Mouse (Mus musculus) CH12.LX (cell line): ENCODE data around the gene Cdhr5. TPM values are rescaled to one million over a fixed set of nuclear protein-coding genes. Genes with fewer than 3 reads are reported as not detected.

Experiments
- DNase-seq: peaks from one replicate; pipeline ENCODE4 v3.0.0-alpha.2; 2013; ENCODE audit errors: extremely low read depth
- H3K27ac ChIP-seq: 2 replicates; pipeline ENCODE4 v1.5.1; 2012; ENCODE audit warnings: low read depth, mild to moderate bottlenecking, control low read depth, moderate library complexity; ENCODE audit not compliant: insufficient read depth
- H3K27me3 ChIP-seq: replicated peaks from 2 replicates; pipeline ENCODE3; 2012; ENCODE audit warnings: inconsistent platforms
- H3K36me3 ChIP-seq, 2 experiments: replicated peaks in 1 of 2; 2 replicates each; pipeline versions ENCODE3 to v1.6.1; 2012; ENCODE audit warnings: inconsistent platforms in 1 of 2, low read length in 1 of 2, mild to moderate bottlenecking in 1 of 2, mixed read lengths in 1 of 2, moderate library complexity in 1 of 2; ENCODE audit not compliant: control insufficient read depth in 1 of 2, insufficient read depth in 1 of 2
- H3K4me1 ChIP-seq, 2 experiments: 2 replicates each; pipeline ENCODE4 v1.6.1; 2012; ENCODE audit warnings: inconsistent platforms in 1 of 2, moderate library complexity in 1 of 2; ENCODE audit not compliant: insufficient read depth in 2 of 2, control insufficient read depth in 1 of 2
- H3K4me2 ChIP-seq: 2 replicates; pipeline ENCODE4 v1.6.1; 2012; ENCODE audit warnings: low read depth, mild to moderate bottlenecking, control low read depth; ENCODE audit not compliant: poor library complexity, insufficient read depth, severe bottlenecking
- H3K4me3 ChIP-seq, 3 experiments: fragments of 150-350 bp in 1 of 3; sonication (generic) in 1 of 3; replicated peaks in 1 of 3; 2 replicates each; pipeline versions ENCODE3 to v1.5.1; 2011 to 2012; ENCODE audit warnings: low read depth in 2 of 3, low read length in 2 of 3, mild to moderate bottlenecking in 2 of 3, moderate library complexity in 2 of 3, control low read depth in 1 of 3, improper control_type of control experiment in 1 of 3, inconsistent platforms in 1 of 3, mixed read lengths in 1 of 3; ENCODE audit not compliant: poor library complexity in 1 of 3
- H3K79me2 ChIP-seq: replicated peaks from 2 replicates; pipeline ENCODE4 v1.6.1; 2012; ENCODE audit warnings: mild to moderate bottlenecking, moderate library complexity; ENCODE audit not compliant: control insufficient read depth, poor library complexity, insufficient read depth, severe bottlenecking; ENCODE audit errors: extremely low read depth
- H3K9ac ChIP-seq: 2 replicates; pipeline ENCODE4 v1.6.1; 2012; ENCODE audit warnings: low read depth, mild to moderate bottlenecking, control low read depth, moderate library complexity; ENCODE audit not compliant: insufficient read depth
- H3K9me3 ChIP-seq: replicated peaks from 2 replicates; pipeline ENCODE3; 2012; ENCODE audit warnings: low read length, inconsistent platforms, mixed read lengths
- BHLHE40 ChIP-seq: IDR thresholded peaks from 2 replicates; pipeline ENCODE4 v1.6.1; 2011; ENCODE audit warnings: mild to moderate bottlenecking, low read depth, low read length, improper control_type of control experiment
- CHD1 ChIP-seq: IDR thresholded peaks from 2 replicates; pipeline ENCODE4 v1.6.1; 2012; ENCODE audit warnings: low read depth, low read length, improper control_type of control experiment, inconsistent platforms
- CHD2 ChIP-seq: IDR thresholded peaks from 2 replicates; pipeline ENCODE4 v1.6.1; 2011; ENCODE audit warnings: low read length, improper control_type of control experiment
- CTCF ChIP-seq, 2 experiments: IDR thresholded peaks in 1 of 2; conservative IDR thresholded peaks in 1 of 2; 2 replicates each; pipeline ENCODE4 v1.5.1; 2011 to 2012; ENCODE audit warnings: low read depth in 2 of 2, low read length in 2 of 2, improper control_type of control experiment in 1 of 2, inconsistent platforms in 1 of 2, mild to moderate bottlenecking in 1 of 2, moderate library complexity in 1 of 2
- E2F4 ChIP-seq: IDR thresholded peaks from 2 replicates; pipeline ENCODE4 v1.6.1; 2011; ENCODE audit warnings: low read depth, low read length, improper control_type of control experiment; ENCODE audit not compliant: insufficient replicate concordance
- EP300 ChIP-seq: IDR thresholded peaks from 2 replicates; pipeline ENCODE4 v1.6.1; 2011; ENCODE audit warnings: low read length, improper control_type of control experiment
- ETS1 ChIP-seq: conservative IDR thresholded peaks from 2 replicates; pipeline ENCODE4 v1.6.1; 2012; ENCODE audit warnings: low read depth, mild to moderate bottlenecking, inconsistent platforms, low read length, improper control_type of control experiment, moderate library complexity
- GABPA ChIP-seq: IDR thresholded peaks from 2 replicates; pipeline ENCODE4 v1.6.1; 2012; ENCODE audit warnings: low read depth, low read length, improper control_type of control experiment, inconsistent platforms; ENCODE audit not compliant: insufficient replicate concordance
- IRF4 ChIP-seq: IDR thresholded peaks from 2 replicates; pipeline ENCODE4 v1.6.1; 2014; ENCODE audit warnings: low read depth, mild to moderate bottlenecking, inconsistent platforms, low read length, improper control_type of control experiment
- JUND ChIP-seq: conservative IDR thresholded peaks from 2 replicates; pipeline ENCODE4 v1.6.1; 2011; ENCODE audit warnings: low read depth, low read length, improper control_type of control experiment
- MAFK ChIP-seq: IDR thresholded peaks from 2 replicates; pipeline ENCODE4 v1.6.1; 2011; ENCODE audit warnings: low read length, improper control_type of control experiment; ENCODE audit not compliant: insufficient replicate concordance
- MAX ChIP-seq: IDR thresholded peaks from 2 replicates; pipeline ENCODE4 v1.6.1; 2011; ENCODE audit warnings: low read length, improper control_type of control experiment
- MAZ ChIP-seq: IDR thresholded peaks from 2 replicates; pipeline ENCODE4 v1.6.1; 2012; ENCODE audit warnings: low read depth, mild to moderate bottlenecking, inconsistent platforms, low read length, improper control_type of control experiment, moderate library complexity
- MEF2A ChIP-seq: IDR thresholded peaks from 2 replicates; pipeline ENCODE4 v1.6.1; 2014; ENCODE audit warnings: low read depth, mild to moderate bottlenecking, inconsistent platforms, low read length, improper control_type of control experiment, borderline replicate concordance
- MXI1 ChIP-seq: IDR thresholded peaks from 2 replicates; pipeline ENCODE4 v1.6.1; 2011; ENCODE audit warnings: mild to moderate bottlenecking, low read depth, low read length, improper control_type of control experiment
- MYC ChIP-seq: IDR thresholded peaks from 2 replicates; pipeline ENCODE4 v1.6.1; 2011; ENCODE audit warnings: low read depth, mild to moderate bottlenecking, improper control_type of control experiment, low read length
- NELFE ChIP-seq: IDR thresholded peaks from 2 replicates; pipeline ENCODE4 v1.6.1; 2011; ENCODE audit warnings: low read depth, low read length, improper control_type of control experiment
- NRF1 ChIP-seq: IDR thresholded peaks from 2 replicates; pipeline ENCODE4 v1.6.1; 2014; ENCODE audit warnings: low read depth, mild to moderate bottlenecking, inconsistent platforms, low read length, improper control_type of control experiment, moderate library complexity
- POLR2A ChIP-seq: IDR thresholded peaks from 2 replicates; pipeline ENCODE4 v1.6.1; 2011; ENCODE audit warnings: low read depth, mild to moderate bottlenecking, improper control_type of control experiment, low read length
- POLR2AphosphoS2 ChIP-seq: IDR thresholded peaks from 2 replicates; pipeline ENCODE4 v1.6.1; 2011; ENCODE audit warnings: low read depth, low read length, improper control_type of control experiment
- RAD21 ChIP-seq: IDR thresholded peaks from 2 replicates; pipeline ENCODE4 v1.6.1; 2011; ENCODE audit warnings: low read depth, mild to moderate bottlenecking, low read length, improper control_type of control experiment, moderate library complexity
- RCOR1 ChIP-seq: conservative IDR thresholded peaks from 2 replicates; pipeline ENCODE4 v1.6.1; 2012; ENCODE audit warnings: low read depth, mild to moderate bottlenecking, inconsistent platforms, low read length, improper control_type of control experiment
- SIN3A ChIP-seq: IDR thresholded peaks from 2 replicates; pipeline ENCODE4 v1.6.1; 2012; ENCODE audit warnings: low read length, improper control_type of control experiment, inconsistent platforms
- SMC3 ChIP-seq: IDR thresholded peaks from 2 replicates; pipeline ENCODE4 v1.6.1; 2011; ENCODE audit warnings: low read depth, low read length, improper control_type of control experiment
- TBP ChIP-seq: conservative IDR thresholded peaks from 2 replicates; pipeline ENCODE4 v1.6.1; 2011; ENCODE audit warnings: low read depth, low read length, improper control_type of control experiment
- TCF12 ChIP-seq: IDR thresholded peaks from 2 replicates; pipeline ENCODE4 v1.6.1; 2014; ENCODE audit warnings: low read depth, mild to moderate bottlenecking, inconsistent platforms, low read length, improper control_type of control experiment
- UBTF ChIP-seq: IDR thresholded peaks from 2 replicates; pipeline ENCODE4 v1.6.1; 2012; ENCODE audit warnings: low read depth, mild to moderate bottlenecking, inconsistent platforms, low read length, improper control_type of control experiment, moderate library complexity
- USF1 ChIP-seq: IDR thresholded peaks from 2 replicates; pipeline ENCODE4 v1.6.1; 2014; ENCODE audit warnings: low read depth, mild to moderate bottlenecking, inconsistent platforms, low read length, improper control_type of control experiment
- USF2 ChIP-seq: conservative IDR thresholded peaks from 2 replicates; pipeline ENCODE4 v1.6.1; 2011; ENCODE audit warnings: low read depth, low read length, improper control_type of control experiment
- ZC3H11A ChIP-seq: IDR thresholded peaks from 2 replicates; pipeline ENCODE4 v1.6.1; 2012; ENCODE audit warnings: low read depth, mild to moderate bottlenecking, inconsistent platforms, low read length, improper control_type of control experiment
- ZKSCAN1 ChIP-seq: IDR thresholded peaks from 2 replicates; pipeline ENCODE4 v1.6.1; 2012; ENCODE audit warnings: low read depth, inconsistent platforms, low read length, improper control_type of control experiment, borderline replicate concordance
- ZMIZ1 ChIP-seq: IDR thresholded peaks from 2 replicates; pipeline ENCODE4 v1.6.1; 2012; ENCODE audit warnings: low read depth, mild to moderate bottlenecking, inconsistent platforms, low read length, improper control_type of control experiment
- ZNF384 ChIP-seq: IDR thresholded peaks from 2 replicates; pipeline ENCODE4 v1.6.1; 2012; ENCODE audit warnings: low read depth, low read length, improper control_type of control experiment, inconsistent platforms
- dilution Hi-C: fragments of 300-500 bp; cut with MboI; formaldehyde crosslinking; loops from 2 replicates; pipeline ENCODE4 v1.14.3; 2020; ENCODE audit warnings: low sequenced_read_pairs; ENCODE audit not compliant: extremely low pct_unique_long_range_greater_than_20kb, extremely low pct_ligation_motif_present
- in situ Hi-C: fragments of 300-500 bp; cut with MboI; formaldehyde crosslinking; loops from 3 replicates; pipeline ENCODE4 v1.14.3; 2019; ENCODE audit warnings: low sequenced_read_pairs, low pct_ligation_motif_present, low pct_unique_long_range_greater_than_20kb, mixed read lengths
- polyA plus RNA-seq: library from polyadenylated mRNA; unstranded; fragments of >175 nt; gene quantifications from 2 replicates; pipeline ENCODE4 v1.2.1, GENCODE M21; 2012; ENCODE audit warnings: low read depth; ENCODE audit not compliant: insufficient read length
- total RNA-seq, 2 experiments: library from RNA; depleted of rRNA; stranded (reverse); fragments of 300-350 nt in 1 of 2; fragments of >200 nt in 1 of 2; gene quantifications; 2 replicates each; pipeline ENCODE4 v1.2.3; 2012 to 2014

The Cdhr5 gene
- total and polyA plus RNA-seq, 3 experiments: 0.35 to 3.9 (median 1.9) TPM

GRCm38 (mm10) chr7:141281442-141281841 is 4.9 kb upstream of the Cdhr5 start:
- Histone ChIP-seq H3K36me3 (no peaks in the 10 kb centered on the region), H3K4me1 (peaks cover 37 to 60% of the 10 kb centered on the region in 2 experiments), H3K4me3 (peak overlapping the region in 1 of 3 experiments; percentile 3), H3K27ac (peak overlapping the region; percentile 96), H3K4me2 (peak overlapping the region; percentile 40), H3K27me3 (no peaks in the 10 kb centered on the region), H3K79me2 (no peaks in the 10 kb centered on the region), H3K9ac (0 out of 2 replicates have a peak overlapping the region, but pooled peaks have one; percentile 3), H3K9me3 (no peaks in the 10 kb centered on the region)
- TF ChIP-seq MAFK: peak; percentile 44; the same call in 1 of the 2 replicates
- TF ChIP-seq CTCF (conservative IDR thresholded peaks at IDR 0.05 in 1 of 2, IDR thresholded peaks at IDR 0.05 in 1 of 2; ENCODE audit: low read depth in 2 of 2, low read length in 2 of 2): no peak
- no peak for TF ChIP-seq NRF1
- no peak for TF ChIP-seq E2F4
- no peak; the same call in 1 of the 2 replicates for TF ChIP-seq IRF4
- no peak for TF ChIP-seq USF1
- no peak for TF ChIP-seq TBP
- no peak for TF ChIP-seq UBTF
- peak; percentile 46; the same call in 1 of the 2 replicates for TF ChIP-seq SIN3A
- no peak for TF ChIP-seq SMC3
- TF ChIP-seq MAZ: no peak
- TF ChIP-seq EP300: peak; percentile 46; the same call in 1 of the 2 replicates
- peak; percentile 63; the same call in 1 of the 2 replicates for TF ChIP-seq MEF2A
- no peak for TF ChIP-seq POLR2AphosphoS2
- no peak for TF ChIP-seq ZMIZ1
- TF ChIP-seq MXI1: no peak; the same call in 1 of the 2 replicates
- peak; percentile 46; the same call in 1 of the 2 replicates for TF ChIP-seq ETS1
- 0 out of 2 replicates have a peak, but pooled peaks have one; percentile 43 for TF ChIP-seq CHD1
- TF ChIP-seq MAX: peak; percentile 12; the same call in 1 of the 2 replicates
- TF ChIP-seq MYC: no peak
- TF ChIP-seq JUND: no peak
- TF ChIP-seq CHD2: no peak
- no peak; the same call in 1 of the 2 replicates for TF ChIP-seq POLR2A
- no peak for TF ChIP-seq USF2
- TF ChIP-seq BHLHE40: peak; percentile 70
- no peak for TF ChIP-seq GABPA
- TF ChIP-seq RAD21: no peak
- TF ChIP-seq ZKSCAN1: no peak
- TF ChIP-seq NELFE: 0 out of 2 replicates have a peak, but pooled peaks have one; percentile 37
- peak; percentile 69; the same call in 1 of the 2 replicates for TF ChIP-seq TCF12
- peak; percentile 64; the same call in 1 of the 2 replicates for TF ChIP-seq RCOR1
- TF ChIP-seq ZC3H11A: no peak
- no peak for TF ChIP-seq ZNF384
- dilution Hi-C loops (no loop called here), in situ Hi-C loops (no loop called here)
- DNase-seq: peak; percentile 86
